Mouse (Mus musculus) heart, embryonic 14.5 days (tissue): Measurements from ENCODE around the gene Adcy2. TPM values are rescaled to one million over a fixed set of nuclear protein-coding genes. Genes with fewer than 3 reads are reported as not detected.

Experiments used
- ATAC-seq: fragments of 200-750 bp; cut with Nextera tagmentation; 2 replicates; pipeline ENCODE4 v1.8.0; 2017; ENCODE audit warnings: low read depth, moderate TSS enrichment; ENCODE audit not compliant: insufficient number of reproducible peaks, insufficient read depth, low FRiP score
- H3K27ac ChIP-seq, 2 experiments: fragments of 200-500 bp in 1 of 2; fragments of 300-500 bp in 1 of 2; sonication (generic) in 1 of 2; replicated peaks in 1 of 2; 2 replicates each; pipeline ENCODE4 v1.5.1; 2012 to 2014; ENCODE audit warnings: low read depth in 2 of 2, low read length in 2 of 2, control low read depth in 1 of 2, mild to moderate bottlenecking in 1 of 2, mixed read lengths in 1 of 2; ENCODE audit not compliant: control insufficient read depth in 1 of 2, insufficient read depth in 1 of 2
- H3K27me3 ChIP-seq: fragments of 300-500 bp; sonication (generic); 2 replicates; pipeline ENCODE4 v1.6.1; 2014; ENCODE audit warnings: mild to moderate bottlenecking, low read length, control low read depth; ENCODE audit not compliant: control insufficient read depth, insufficient read depth
- H3K36me3 ChIP-seq: fragments of 300-500 bp; sonication (generic); 2 replicates; pipeline ENCODE4 v1.6.1; 2014; ENCODE audit warnings: mild to moderate bottlenecking, control low read depth, low read length, mixed read lengths; ENCODE audit not compliant: control insufficient read depth, insufficient read depth
- H3K4me1 ChIP-seq, 2 experiments: fragments of 200-500 bp in 1 of 2; fragments of 300-500 bp in 1 of 2; sonication (generic) in 1 of 2; 2 replicates each; pipeline ENCODE4 v1.6.1; 2012 to 2014; ENCODE audit warnings: low read length in 2 of 2, control low read depth in 1 of 2, mixed read lengths in 1 of 2; ENCODE audit not compliant: control insufficient read depth in 2 of 2, insufficient read depth in 2 of 2
- H3K4me2 ChIP-seq: fragments of 300-500 bp; sonication (generic); 2 replicates; pipeline ENCODE4 v1.6.1; 2014; ENCODE audit warnings: mild to moderate bottlenecking, low read length
- H3K4me3 ChIP-seq, 2 experiments: fragments of 200-500 bp in 1 of 2; fragments of 300-500 bp in 1 of 2; sonication (generic) in 1 of 2; 2 replicates each; pipeline ENCODE4 v1.5.1; 2012 to 2014; ENCODE audit warnings: low read length in 2 of 2, mild to moderate bottlenecking in 2 of 2, control low read depth in 1 of 2, low read depth in 1 of 2, moderate library complexity in 1 of 2; ENCODE audit not compliant: control insufficient read depth in 1 of 2, insufficient read depth in 1 of 2
- H3K9ac ChIP-seq: fragments of 300-500 bp; sonication (generic); 2 replicates; pipeline ENCODE4 v1.6.1; 2014; ENCODE audit warnings: mild to moderate bottlenecking, low read length
- H3K9me3 ChIP-seq: fragments of 300-500 bp; sonication (generic); 2 replicates; pipeline ENCODE4 v1.6.1; 2016; ENCODE audit warnings: low read length, control low read depth; ENCODE audit not compliant: control insufficient read depth
- WGBS: fragments of 180-500 bp; shearing (Covaris S2); extraction: QIAGEN DNeasy Blood & Tissue Kit; methylation state at CpG from one replicate; pipeline ENCODE4 v1.1.7; 2014; 5-methylcytosine and 5-hydroxymethylcytosine counted together
- polyA plus RNA-seq: library from polyadenylated mRNA; unstranded; fragments of >200 nt; fragmentation: Nextera tagmentation; extraction: Ambion mirVana; gene quantifications from 2 replicates; pipeline ENCODE4 v1.2.1, GENCODE M21; 2014

Gene Adcy2
- polyA plus RNA-seq, 1 experiment from 2014 or later: 0.89 TPM

GRCm38 (mm10) chr13:68960513-68960912 is 38.8 kb downstream of the Adcy2 start:
- H3K27me3 ChIP-seq: no peaks in the 10 kb centered on the region
- H3K9me3 ChIP-seq: no peaks in the 10 kb centered on the region
- WGBS: 73% methylated on average over 6 of the region's 6 CpGs

DNA sequence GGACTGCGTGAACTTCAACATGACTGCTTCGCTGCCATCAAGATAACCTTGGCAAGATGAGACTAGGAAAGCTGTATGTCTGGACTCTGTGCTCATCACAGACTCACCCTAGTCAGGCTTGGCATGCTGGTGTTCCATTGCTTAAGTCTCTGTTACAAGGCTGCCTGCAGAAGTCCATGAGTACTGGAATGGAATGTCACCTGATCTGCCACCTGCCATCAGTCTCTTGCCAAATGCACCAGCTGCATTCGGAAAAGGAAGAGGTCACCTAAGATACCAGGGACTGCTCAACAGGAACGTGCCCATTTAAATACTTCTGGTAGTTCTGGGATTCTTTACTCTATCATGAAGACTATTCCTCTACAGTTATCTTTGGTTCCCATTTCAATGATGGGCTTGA is 39.9 kb downstream of the Adcy2 start:
- WGBS: 68% methylated on average over 4 of the region's 4 CpGs
- Histone ChIP-seq H3K4me2 (no peak overlapping the region), H3K4me3 (no peak overlapping the region), H3K27ac (no peak overlapping the region), H3K9me3 (no peaks in the 10 kb centered on the region), H3K9ac (no peak overlapping the region), H3K27me3 (no peaks in the 10 kb centered on the region), H3K36me3 (no peaks in the 10 kb centered on the region), H3K4me1 (no peaks in the 10 kb centered on the region)
- ATAC-seq: no peak

More at GRCm38 (mm10) chr13:68960513-68960912, 38.8 kb downstream of the Adcy2 start:
- Histone ChIP-seq H3K9ac (no peak overlapping the region), H3K36me3 (no peaks in the 10 kb centered on the region), H3K27ac (no peak overlapping the region), H3K4me2 (no peak overlapping the region), H3K4me3 (no peak overlapping the region), H3K4me1 (no peaks in the 10 kb centered on the region)
- no peak for ATAC-seq

DNA sequence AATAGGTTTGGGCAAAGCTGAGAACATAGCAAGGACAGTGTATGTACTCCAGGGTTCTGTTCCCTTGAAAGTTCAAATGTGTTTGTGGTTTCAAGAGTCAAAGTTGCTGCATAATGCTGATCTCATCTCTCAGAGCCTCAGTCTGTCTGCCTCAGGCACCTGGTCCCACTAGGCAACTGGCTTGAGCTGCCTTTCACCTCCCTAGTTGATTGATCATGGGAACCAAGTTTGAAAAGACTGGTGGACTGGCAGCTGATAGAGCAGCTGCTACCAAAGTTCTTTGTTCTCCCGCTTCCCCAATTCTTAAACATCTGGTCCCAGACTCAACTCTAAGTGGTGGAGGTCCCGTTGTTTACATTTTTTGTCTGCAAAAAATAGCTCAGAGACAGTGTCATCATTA is 56.6 kb downstream of the Adcy2 start:
- Histone ChIP-seq H3K27ac (no peak overlapping the region), H3K4me1 (no peaks in the 10 kb centered on the region), H3K27me3 (no peaks in the 10 kb centered on the region), H3K9me3 (no peaks in the 10 kb centered on the region), H3K36me3 (no peaks in the 10 kb centered on the region), H3K4me2 (no peak overlapping the region), H3K9ac (no peak overlapping the region), H3K4me3 (no peak overlapping the region)
- ATAC-seq: no peak
- WGBS: 71% methylated on average over 2 of the region's 2 CpGs

DNA sequence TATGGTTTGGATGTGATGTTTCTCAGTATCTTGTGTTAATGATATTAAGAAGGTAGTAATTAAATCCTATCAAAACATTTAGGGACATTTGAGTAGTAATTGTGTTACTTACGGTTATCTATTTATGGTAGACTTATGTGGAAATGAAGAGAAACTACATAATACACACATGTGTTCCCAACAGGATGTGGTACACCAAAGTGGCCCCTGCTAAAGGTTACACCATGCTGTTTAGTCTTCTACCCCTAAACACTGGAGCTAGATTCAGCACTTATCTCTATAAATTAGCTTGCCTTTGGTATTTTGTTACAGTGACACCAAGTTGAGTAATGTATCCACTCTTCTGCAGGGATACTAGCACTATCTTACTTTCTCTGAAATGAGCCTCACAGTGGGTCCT is 57.9 kb downstream of the Adcy2 start:
- Histone ChIP-seq H3K4me3 (no peak overlapping the region), H3K9ac (no peak overlapping the region), H3K4me2 (no peak overlapping the region), H3K27ac (no peak overlapping the region), H3K9me3 (no peaks in the 10 kb centered on the region), H3K27me3 (no peaks in the 10 kb centered on the region), H3K4me1 (no peaks in the 10 kb centered on the region), H3K36me3 (no peaks in the 10 kb centered on the region)
- ATAC-seq: no peak
- 84% methylated on average over 1 of the region's 1 CpGs for WGBS

GRCm38 (mm10) chr13:68932283-68932647 is 67.1 kb downstream of the Adcy2 start:
- Histone ChIP-seq H3K36me3 (no peaks in the 10 kb centered on the region), H3K9ac (no peak overlapping the region), H3K4me2 (no peak overlapping the region), H3K27ac (no peak overlapping the region), H3K4me3 (no peak overlapping the region), H3K4me1 (no peaks in the 10 kb centered on the region), H3K9me3 (no peaks in the 10 kb centered on the region), H3K27me3 (no peaks in the 10 kb centered on the region)
- ATAC-seq: no peak
- 62% methylated on average over 1 of the region's 1 CpGs for WGBS

- ATAC-seq: no peak
These were observed 67.6 kb downstream of the Adcy2 start for GRCm38 (mm10) chr13:68931602-68932282.

GRCm38 (mm10) chr13:68928469-68928868 is 70.9 kb downstream of the Adcy2 start:
- no peak overlapping the region for H3K27ac ChIP-seq
- H3K9me3 ChIP-seq: peaks cover 6% of the 10 kb centered on the region; the same call in 1 of the 2 replicates
- no peaks in the 10 kb centered on the region for H3K27me3 ChIP-seq
- H3K4me2 ChIP-seq: no peak overlapping the region
- H3K36me3 ChIP-seq: no peaks in the 10 kb centered on the region
- H3K4me1 ChIP-seq: no peaks in the 10 kb centered on the region
- H3K9ac ChIP-seq: no peak overlapping the region
- 65% methylated on average over 6 of the region's 6 CpGs for WGBS
- H3K4me3 ChIP-seq: no peak overlapping the region
- ATAC-seq: no peak

More at GRCm38 (mm10) chr13:68931602-68932282, 67.6 kb downstream of the Adcy2 start:
- no peaks in the 10 kb centered on the region for H3K4me1 ChIP-seq
- H3K27ac ChIP-seq: no peak overlapping the region
- 72% methylated on average over 8 of the region's 8 CpGs for WGBS
- no peaks in the 10 kb centered on the region for H3K27me3 ChIP-seq
- no peaks in the 10 kb centered on the region for H3K9me3 ChIP-seq
- H3K36me3 ChIP-seq: no peaks in the 10 kb centered on the region
- no peak overlapping the region for H3K4me3 ChIP-seq
- no peak overlapping the region for H3K4me2 ChIP-seq
- no peak overlapping the region for H3K9ac ChIP-seq

DNA sequence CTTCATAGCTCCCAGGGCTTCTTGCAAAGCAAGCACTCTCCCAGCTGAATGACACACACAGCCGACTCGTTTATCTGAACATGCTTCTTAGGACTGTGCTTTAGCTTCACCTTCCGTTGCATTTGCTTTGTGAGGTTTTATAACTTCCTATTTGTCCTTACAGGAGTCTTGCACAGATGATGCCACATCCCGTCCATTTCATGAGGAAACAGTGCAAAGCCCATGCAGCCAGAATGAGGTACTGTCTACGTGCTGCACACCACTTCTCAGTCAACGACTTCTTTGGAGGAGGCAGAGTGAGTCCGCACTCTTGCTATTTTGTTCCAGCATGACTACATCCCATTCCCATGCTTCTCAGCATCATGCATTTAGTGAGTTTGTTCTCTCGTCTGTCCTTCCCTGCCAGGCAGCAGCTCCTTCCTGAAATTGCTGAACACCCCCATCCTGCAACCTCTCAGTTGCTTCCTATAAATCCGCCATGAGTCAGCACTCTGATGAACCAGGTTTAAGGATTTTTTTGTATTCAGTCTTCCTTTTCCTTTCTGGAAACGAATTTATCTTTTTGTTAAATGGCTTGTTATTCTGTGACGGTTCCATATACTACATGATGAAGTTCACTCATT is 85.6 kb downstream of the Adcy2 start:
- 76% methylated on average over 11 of the region's 11 CpGs for WGBS
- H3K27me3 ChIP-seq: no peaks in the 10 kb centered on the region
- H3K27ac ChIP-seq: no peak overlapping the region
- no peaks in the 10 kb centered on the region for H3K4me1 ChIP-seq
- no peaks in the 10 kb centered on the region for H3K36me3 ChIP-seq
- H3K9ac ChIP-seq: no peak overlapping the region
- no peaks in the 10 kb centered on the region for H3K9me3 ChIP-seq
- no peak overlapping the region for H3K4me2 ChIP-seq
- no peak overlapping the region for H3K4me3 ChIP-seq
- no peak for ATAC-seq
